Mouse (Mus musculus): Measurements from ENCODE around the gene Pkig.

- TF ChIP-seq CTCF (IDR thresholded peaks at IDR 0.05; ENCODE audit: low read depth) (peak; percentile 26; the same call in 1 of the 2 replicates), EP300 (optimal IDR thresholded peaks at IDR 0.05) (no peak)
These were observed 91.7 kb downstream of the Pkig start, which contains the start of gene Ada for GRCm38 (mm10) chr2:163749647-163750611.
